Mouse (Mus musculus): ENCODE measurements around the gene Dmbt1.

GRCm38 (mm10) chr7:131075956-131076355 lies 44.1 kb downstream of the Dmbt1 start:
- TF ChIP-seq CTCF (IDR thresholded peaks at IDR 0.05; ENCODE audit: borderline replicate concordance, extremely low read depth, insufficient read depth, insufficient read length) (peak; percentile 42; the same call in 1 of the 2 replicates), POLR2A (IDR thresholded peaks at IDR 0.05; ENCODE audit: borderline replicate concordance, extremely low read depth, insufficient read depth, insufficient read length, poor library complexity, severe bottlenecking) (no peak)

All from brain, embryonic 14.5 days (tissue).